ENCODE assay signal across 15 mouse cellular contexts in the genomic region with DNA sequence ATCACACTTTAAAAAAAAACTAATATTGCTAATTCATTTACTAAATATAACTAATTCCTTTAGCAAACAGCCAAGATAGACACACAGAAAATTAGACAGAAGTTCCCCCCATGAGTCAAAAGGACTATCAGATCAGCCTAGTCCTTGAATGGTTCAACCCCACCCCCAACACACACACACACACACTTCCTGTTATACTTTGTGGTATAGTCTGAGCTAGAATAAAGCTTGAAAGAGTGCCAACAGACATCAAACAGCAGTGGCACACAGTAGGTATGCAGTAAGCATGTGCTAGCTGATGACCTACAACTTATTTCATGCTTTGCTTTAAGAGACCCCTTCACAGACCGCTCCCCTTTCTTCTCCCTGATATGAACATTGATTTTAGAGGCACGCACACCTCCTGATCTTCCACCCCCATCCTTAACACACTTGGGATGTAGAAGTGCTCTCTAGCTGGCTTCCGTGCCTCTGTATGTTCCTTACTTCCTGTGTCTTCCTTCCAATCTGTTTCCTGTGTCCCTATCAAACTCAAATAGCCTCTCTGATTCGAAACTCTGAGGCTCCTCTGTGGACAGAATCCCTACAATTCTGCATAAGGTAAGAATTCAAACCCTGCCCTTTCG.
DNase-seq lines count a peak whose midpoint lies in the region; ATAC-seq lines count a peak whose summit lies in the region.
"Had no signal": no experiment of that assay in that cellular context is flagged by ENCODE, and none has a peak within 500 bp of the region (broad histone marks: within the 10 kb centered on the region; RNA-seq: fewer than 3 reads in every experiment).

No protein-coding gene starts in this region.

- intact Hi-C loops in heart, postnatal 10 days (cut with DNase I): no loop called here

- no peaks in the 10 kb centered on the region for H3K36me3 ChIP-seq in splenic B cell, adult 2 months (ENCODE audit: control insufficient read depth, insufficient read depth, low read length, poor library complexity, severe bottlenecking)
- H3K36me3 ChIP-seq: limb, embryonic 10.5 days; midbrain, embryonic 10.5 days had no signal

- peak; percentile 64 for ATAC-seq in granulocyte monocyte progenitor cell, adult 5-6 weeks (replicated peaks; ENCODE audit: poor library complexity, severe bottlenecking)
- ATAC-seq: hindbrain, embryonic 16.5 days had no signal

- no peaks in the 10 kb centered on the region; the same call in 1 of the 2 replicates for H3K27me3 ChIP-seq in splenic B cell, adult 2 months (ENCODE audit: control insufficient read depth, insufficient read depth, low read length, poor library complexity, severe bottlenecking)

- peak; percentile 43 for DNase-seq in lung, postnatal 25 days (ENCODE audit: low spot score)
- no peak for DNase-seq in lung, postnatal 4 days
- peak; percentile 7 for DNase-seq in splenic B cell, adult 2 months (ENCODE audit: low read depth, low spot score)
- no peak for DNase-seq in urinary bladder, adult 18-20 months (ENCODE audit: low spot score in 2 of 2)
- DNase-seq in heart, postnatal 10 days: no peak
- no peak for DNase-seq in kidney, adult 11 months
- no peak for DNase-seq in right cerebral cortex, postnatal 4 days
- DNase-seq: adrenal gland, postnatal 36 days; cerebellum, adult 11 months; kidney, postnatal 10 days; retina, postnatal 1 day had no signal

Comparison
In these comparisons a context has a peak if more than half of its experiments do, and no peak if none do; other contexts are left out.
1. DNase-seq: peak in lung, postnatal 25 days (single experiment) and splenic B cell, adult 2 months (single experiment); none in lung, postnatal 4 days (0 of 2), urinary bladder, adult 18-20 months (0 of 2), heart, postnatal 10 days (0 of 2), kidney, adult 11 months (single experiment) and right cerebral cortex, postnatal 4 days (single experiment).